8 mouse cellular contexts compared by ENCODE assay signal in genomic region chr10:105573306-105573907, GRCm38 (mm10). TPM values are rescaled to one million over a fixed set of nuclear protein-coding genes. Genes with fewer than 3 reads are reported as not detected.
DNase-seq lines count a peak whose midpoint lies in the region; ATAC-seq and TF ChIP-seq lines count a peak whose summit lies in the region.

No protein-coding gene starts in this region.

- peak overlapping the region; percentile 94 for H3K4me2 ChIP-seq in forebrain, embryonic 16.5 days (ENCODE audit: low read length)
- peak overlapping the region; percentile 81 for H3K4me2 ChIP-seq in hindbrain, postnatal 0 days (ENCODE audit: low read depth, low read length)
- peak overlapping the region; percentile 88 for H3K4me2 ChIP-seq in limb, embryonic 13.5 days (replicated peaks)
- peak overlapping the region; percentile 91 for H3K4me2 ChIP-seq in midbrain, embryonic 11.5 days
- peak overlapping the region; percentile 93 for H3K4me2 ChIP-seq in stomach, postnatal 0 days (replicated peaks; ENCODE audit: low read depth)

- peaks cover 25% of the 10 kb centered on the region for H3K4me1 ChIP-seq in forebrain, embryonic 16.5 days (replicated peaks; ENCODE audit: control insufficient read depth, insufficient read depth, low read length)
- H3K4me1 ChIP-seq in hindbrain, postnatal 0 days (ENCODE audit: insufficient read depth, low read length): no peaks in the 10 kb centered on the region; the same call in 1 of the 2 replicates
- H3K4me1 ChIP-seq in limb, embryonic 13.5 days: peaks cover 47% of the 10 kb centered on the region
- H3K4me1 ChIP-seq in midbrain, embryonic 11.5 days (ENCODE audit: control insufficient read depth, insufficient read depth, low read length): peaks cover 15% of the 10 kb centered on the region
- H3K4me1 ChIP-seq in stomach, postnatal 0 days (replicated peaks; ENCODE audit: control insufficient read depth, insufficient read depth): no peaks in the 10 kb centered on the region

- peak overlapping the region; percentile 76 for H3K4me3 ChIP-seq in forebrain, embryonic 16.5 days (replicated peaks; ENCODE audit: low read length)
- H3K4me3 ChIP-seq in hindbrain, postnatal 0 days (ENCODE audit: low read length): peak overlapping the region; percentile 58
- peak overlapping the region; percentile 86 for H3K4me3 ChIP-seq in limb, embryonic 13.5 days
- H3K4me3 ChIP-seq in midbrain, embryonic 11.5 days (ENCODE audit: low read depth, low read length): peak overlapping the region; percentile 46
- peak overlapping the region; percentile 82 for H3K4me3 ChIP-seq in stomach, postnatal 0 days (ENCODE audit: low read depth, low read length)

- WGBS in forebrain, embryonic 16.5 days: under 1% methylated on average over 36 of the region's 37 CpGs
- under 1% methylated on average over 37 of the region's 37 CpGs for WGBS in hindbrain, postnatal 0 days
- under 1% methylated on average over 37 of the region's 37 CpGs for WGBS in limb, embryonic 13.5 days
- under 1% methylated on average over 37 of the region's 37 CpGs for WGBS in midbrain, embryonic 11.5 days
- WGBS in stomach, postnatal 0 days: under 1% methylated on average over 36 of the region's 37 CpGs

- peak overlapping the region; percentile 87 for H3K27ac ChIP-seq in forebrain, embryonic 16.5 days (ENCODE audit: low read length)
- H3K27ac ChIP-seq in hindbrain, postnatal 0 days: peak overlapping the region; percentile 84
- H3K27ac ChIP-seq in limb, embryonic 13.5 days: peak overlapping the region; percentile 90
- H3K27ac ChIP-seq in midbrain, embryonic 11.5 days (ENCODE audit: low read depth, low read length): peak overlapping the region; percentile 70
- H3K27ac ChIP-seq in stomach, postnatal 0 days (replicated peaks): peak overlapping the region; percentile 88

- H3K27me3 ChIP-seq in forebrain, embryonic 16.5 days (replicated peaks; ENCODE audit: control insufficient read depth, insufficient read depth, low read length): no peaks in the 10 kb centered on the region
- no peaks in the 10 kb centered on the region for H3K27me3 ChIP-seq in hindbrain, postnatal 0 days (ENCODE audit: insufficient read depth, low read length)
- H3K27me3 ChIP-seq in limb, embryonic 13.5 days: peaks cover 6% of the 10 kb centered on the region; the same call in 1 of the 2 replicates
- H3K27me3 ChIP-seq in midbrain, embryonic 11.5 days (ENCODE audit: control insufficient read depth, insufficient read depth, low read length): no peaks in the 10 kb centered on the region
- no peaks in the 10 kb centered on the region for H3K27me3 ChIP-seq in stomach, postnatal 0 days (ENCODE audit: control insufficient read depth, insufficient read depth, low read length)

- peak; percentile 46 for DNase-seq in Muller cell, postnatal 12 days (ENCODE audit: inconsistent ontology term)
- peak; percentile 69 to 70 for DNase-seq in cerebellum, adult 18-20 months
- peak; percentile 58 for DNase-seq in hindbrain, postnatal 0 days (ENCODE audit: low spot score)
- no peak for DNase-seq in midbrain, embryonic 11.5 days (ENCODE audit: low spot score, missing footprints)
- peak; percentile 87 for DNase-seq in stomach, postnatal 0 days (ENCODE audit: low spot score)

- no peak for TF ChIP-seq EP300 in stomach, postnatal 0 days (optimal IDR thresholded peaks at IDR 0.05)

- H3K9me3 ChIP-seq in forebrain, embryonic 16.5 days (ENCODE audit: control insufficient read depth, low read length): no peaks in the 10 kb centered on the region
- H3K9me3 ChIP-seq in hindbrain, postnatal 0 days (ENCODE audit: low read length): no peaks in the 10 kb centered on the region
- no peaks in the 10 kb centered on the region for H3K9me3 ChIP-seq in limb, embryonic 13.5 days
- no peaks in the 10 kb centered on the region for H3K9me3 ChIP-seq in midbrain, embryonic 11.5 days (ENCODE audit: control insufficient read depth, low read length)
- no peaks in the 10 kb centered on the region for H3K9me3 ChIP-seq in stomach, postnatal 0 days (ENCODE audit: control insufficient read depth, low read length)

- no peak for TF ChIP-seq CTCF in hindbrain, postnatal 0 days (IDR thresholded peaks at IDR 0.05; ENCODE audit: low read depth)
- TF ChIP-seq CTCF in stomach, postnatal 0 days (IDR thresholded peaks at IDR 0.05; ENCODE audit: low read depth): no peak

- H3K36me3 ChIP-seq in forebrain, embryonic 16.5 days (ENCODE audit: control insufficient read depth, insufficient read depth): no peaks in the 10 kb centered on the region
- no peaks in the 10 kb centered on the region for H3K36me3 ChIP-seq in hindbrain, postnatal 0 days (ENCODE audit: insufficient read depth, low read length)
- peaks cover 7% of the 10 kb centered on the region for H3K36me3 ChIP-seq in limb, embryonic 13.5 days
- H3K36me3 ChIP-seq in midbrain, embryonic 11.5 days (ENCODE audit: control insufficient read depth, insufficient read depth, low read length): no peaks in the 10 kb centered on the region
- H3K36me3 ChIP-seq in stomach, postnatal 0 days (ENCODE audit: control insufficient read depth, insufficient read depth, low read length): no peaks in the 10 kb centered on the region

- peak overlapping the region; percentile 86 for H3K9ac ChIP-seq in forebrain, embryonic 16.5 days (replicated peaks; ENCODE audit: low read depth, low read length)
- H3K9ac ChIP-seq in hindbrain, postnatal 0 days (replicated peaks; ENCODE audit: low read length): peak overlapping the region; percentile 77
- peak overlapping the region; percentile 89 for H3K9ac ChIP-seq in limb, embryonic 13.5 days
- H3K9ac ChIP-seq in midbrain, embryonic 11.5 days (ENCODE audit: low read length): peak overlapping the region; percentile 82
- peak overlapping the region; percentile 71 for H3K9ac ChIP-seq in stomach, postnatal 0 days (ENCODE audit: low read length)

- peak; percentile 11 for ATAC-seq in forebrain, embryonic 16.5 days
- ATAC-seq in hindbrain, postnatal 0 days: 0 out of 2 replicates have a peak, but pooled peaks have one; percentile 0
- ATAC-seq in limb, embryonic 13.5 days (ENCODE audit: low FRiP score, low read depth): peak; percentile 4; the same call in 1 of the 2 replicates
- ATAC-seq in midbrain, embryonic 11.5 days (ENCODE audit: low FRiP score): peak; percentile 29
- peak; percentile 46 for ATAC-seq in stomach, postnatal 0 days (ENCODE audit: low FRiP score, low TSS enrichment)
- no peak for ATAC-seq in erythroid progenitor cell, adult 5-6 weeks (replicated peaks; ENCODE audit: low FRiP score, poor library complexity, severe bottlenecking)

RNA-seq across cellular contexts. Expression of gene Tmtc2, which starts 0.8 kb away (rescaled TPM):
- 6.1 and 7.2 TPM in 2 replicates for polyA plus RNA-seq in forebrain, embryonic 16.5 days (2015; fragmentation: Nextera tagmentation; extraction: Ambion mirVana)
- 19.3 and 19.4 TPM in 2 replicates for total RNA-seq in hindbrain, postnatal 0 days (2014; rRNA removed)
- 7.6 and 8.2 TPM in 2 replicates for polyA plus RNA-seq in hindbrain, postnatal 0 days (2015; fragmentation: Nextera tagmentation; extraction: Ambion mirVana)
- polyA plus RNA-seq in limb, embryonic 13.5 days (2015; fragmentation: Nextera tagmentation; extraction: Ambion mirVana): 23.3 and 24.2 TPM in 2 replicates
- polyA plus RNA-seq in midbrain, embryonic 11.5 days (2014; fragmentation: Nextera tagmentation; extraction: Ambion mirVana): 3.7 and 6.0 TPM in 2 replicates
- 5.7 and 5.8 TPM in 2 replicates for polyA plus RNA-seq in stomach, postnatal 0 days (2015; fragmentation: Nextera tagmentation; extraction: Ambion mirVana)
- not detected in 2 replicates for total RNA-seq in erythroid progenitor cell, adult 5-6 weeks (2015; ENCODE audit: low replicate concordance)
- not detected in 2 replicates for total RNA-seq in erythroid progenitor cell, adult 5-6 weeks (2017; ENCODE audit: low replicate concordance)
